Comparison of ENCODE assay signal across 28 mouse cellular contexts in genomic region chr14:49446461-49446860, GRCm38 (mm10).
DNase-seq lines count a peak whose midpoint lies in the region; ATAC-seq lines count a peak whose summit lies in the region.
"Had no signal": no experiment of that assay in that cellular context is flagged by ENCODE, and none has a peak within 500 bp of the region (broad histone marks: within the 10 kb centered on the region; RNA-seq: fewer than 3 reads in every experiment).

No protein-coding gene starts in this region.

- H3K4me1 ChIP-seq in hindbrain, embryonic 14.5 days (replicated peaks; ENCODE audit: control insufficient read depth, insufficient read depth, low read length): no peaks in the 10 kb centered on the region
- no peaks in the 10 kb centered on the region for H3K4me1 ChIP-seq in hindbrain, embryonic 12.5 days
- no peaks in the 10 kb centered on the region for H3K4me1 ChIP-seq in limb, embryonic 11.5 days (ENCODE audit: control insufficient read depth, insufficient read depth, low read length)
- H3K4me1 ChIP-seq: liver, embryonic 12.5 days had no signal

- intact Hi-C loops in heart, postnatal 10 days (cut with DNase I): no loop called here

- no peak overlapping the region for H3K27ac ChIP-seq in hindbrain, embryonic 14.5 days
- no peak overlapping the region for H3K27ac ChIP-seq in hindbrain, embryonic 12.5 days
- H3K27ac ChIP-seq in limb, embryonic 11.5 days (replicated peaks; ENCODE audit: low read depth, low read length): no peak overlapping the region
- H3K27ac ChIP-seq: hindbrain, embryonic 15.5 days; layer of hippocampus, adult 2 months; left cerebral cortex, adult 2 months; liver, embryonic 12.5 days had no signal

- H3K9me3 ChIP-seq in hindbrain, embryonic 14.5 days (ENCODE audit: control insufficient read depth, low read length): peaks cover 7% of the 10 kb centered on the region; the same call in 1 of the 2 replicates
- no peaks in the 10 kb centered on the region for H3K9me3 ChIP-seq in hindbrain, embryonic 12.5 days (replicated peaks)
- no peaks in the 10 kb centered on the region for H3K9me3 ChIP-seq in limb, embryonic 11.5 days (ENCODE audit: control insufficient read depth, low read length)
- H3K9me3 ChIP-seq: G1E; hindbrain, embryonic 15.5 days; liver, embryonic 12.5 days had no signal

- WGBS in hindbrain, embryonic 14.5 days: 47% methylated on average over 7 of the region's 7 CpGs
- 41% methylated on average over 7 of the region's 7 CpGs for WGBS in hindbrain, embryonic 12.5 days
- 44% methylated on average over 7 of the region's 7 CpGs for whole genome bisulfite sequencing in limb, embryonic 11.5 days

- H3K4me2 ChIP-seq in hindbrain, embryonic 14.5 days (replicated peaks): no peak overlapping the region
- no peak overlapping the region for H3K4me2 ChIP-seq in hindbrain, embryonic 12.5 days (replicated peaks)
- no peak overlapping the region for H3K4me2 ChIP-seq in limb, embryonic 11.5 days (ENCODE audit: low read depth, severe bottlenecking)
- H3K4me2 ChIP-seq: hindbrain, embryonic 15.5 days; liver, embryonic 12.5 days had no signal

- H3K27me3 ChIP-seq in hindbrain, embryonic 14.5 days (ENCODE audit: control insufficient read depth, insufficient read depth, low read length): no peaks in the 10 kb centered on the region
- H3K27me3 ChIP-seq in hindbrain, embryonic 12.5 days: no peaks in the 10 kb centered on the region
- H3K27me3 ChIP-seq in limb, embryonic 11.5 days (ENCODE audit: control insufficient read depth, insufficient read depth, low read length): no peaks in the 10 kb centered on the region
- H3K27me3 ChIP-seq: CH12.LX; hindbrain, embryonic 15.5 days had no signal

- ATAC-seq in hindbrain, embryonic 14.5 days (ENCODE audit: low FRiP score): peak; percentile 37; the same call in 1 of the 2 replicates
- ATAC-seq in hindbrain, embryonic 12.5 days (ENCODE audit: low FRiP score): no peak; the same call in 1 of the 2 replicates
- ATAC-seq in limb, embryonic 11.5 days (ENCODE audit: insufficient number of reproducible peaks, low FRiP score, low TSS enrichment, low read depth): no peak
- ATAC-seq: forebrain, postnatal 0 days; inflammation-experienced regulatory T-cells, adult 6 months; liver, embryonic 12.5 days; liver, postnatal 0 days had no signal

- no peaks in the 10 kb centered on the region for H3K36me3 ChIP-seq in hindbrain, embryonic 14.5 days (replicated peaks; ENCODE audit: control insufficient read depth, insufficient read depth)
- no peaks in the 10 kb centered on the region for H3K36me3 ChIP-seq in hindbrain, embryonic 12.5 days
- no peaks in the 10 kb centered on the region for H3K36me3 ChIP-seq in limb, embryonic 11.5 days (ENCODE audit: control insufficient read depth, insufficient read depth, low read length)
- H3K36me3 ChIP-seq: G1E; hindbrain, embryonic 15.5 days; liver, embryonic 12.5 days had no signal

- no peak overlapping the region for H3K9ac ChIP-seq in hindbrain, embryonic 14.5 days
- no peak overlapping the region for H3K9ac ChIP-seq in hindbrain, embryonic 12.5 days
- H3K9ac ChIP-seq in limb, embryonic 11.5 days (ENCODE audit: low read length): no peak overlapping the region
- H3K9ac ChIP-seq: forebrain, postnatal 0 days; hindbrain, embryonic 15.5 days; liver, embryonic 12.5 days; liver, postnatal 0 days had no signal

- peak; percentile 21 for DNase-seq in heart, adult 11 months
- no peak for DNase-seq in heart, postnatal 10 days
- DNase-seq in hindbrain, embryonic 14.5 days (ENCODE audit: low spot score): no peak
- peak; percentile 36 for DNase-seq in ZHBTc4 (ENCODE audit: low read depth, low spot score)
- peak; percentile 25 for DNase-seq in limb, embryonic 11.5 days (ENCODE audit: low spot score)
- no peak for DNase-seq in right cerebral cortex, adult 2 months (ENCODE audit: low spot score in 2 of 2)
- no peak for DNase-seq in natural killer cell, adult 2 months (ENCODE audit: low spot score in 2 of 2)
- DNase-seq: adrenal gland, postnatal 14 days; cerebellum, adult 11-12 months; cerebellum, adult 9-11 months; embryo, embryonic 11 days; forebrain, postnatal 0 days; heart, postnatal 14 days; kidney, adult 18-20 months; kidney, postnatal 36 days; liver, postnatal 0 days; lung, postnatal 36 days; midbrain, embryonic 14.5 days; thymus, postnatal 14 days had no signal

- H3K4me3 ChIP-seq in hindbrain, embryonic 14.5 days (replicated peaks; ENCODE audit: low read length): no peak overlapping the region
- H3K4me3 ChIP-seq in hindbrain, embryonic 12.5 days: no peak overlapping the region
- no peak overlapping the region for H3K4me3 ChIP-seq in limb, embryonic 11.5 days (ENCODE audit: low read depth, low read length)
- H3K4me3 ChIP-seq: erythroblast, embryonic 14.5 days; hindbrain, embryonic 15.5 days; layer of hippocampus, adult 2 months; left cerebral cortex, adult 2 months; liver, embryonic 12.5 days had no signal

Comparison
In these comparisons a context has a peak if more than half of its experiments do, and no peak if none do; other contexts are left out.
1. DNase-seq: peak in heart, adult 11 months (single experiment), ZHBTc4 (single experiment) and limb, embryonic 11.5 days (single experiment); none in heart, postnatal 10 days (0 of 2), hindbrain, embryonic 14.5 days (single experiment), right cerebral cortex, adult 2 months (0 of 2) and natural killer cell, adult 2 months (0 of 2).